Mouse (Mus musculus) neutrophil, adult 5-6 weeks (primary cell): ENCODE results near the gene Map4k3. TPM values are rescaled to one million over a fixed set of nuclear protein-coding genes. Genes with fewer than 3 reads are reported as not detected.

Source experiments
- ATAC-seq: fragments of 151-379, 151-347 bp; 2 replicates; pipeline ENCODE4 v1.8.0; 2017; ENCODE audit warnings: mild to moderate bottlenecking, moderate TSS enrichment; ENCODE audit not compliant: insufficient number of reproducible peaks, poor library complexity, low FRiP score, severe bottlenecking; ENCODE audit errors: extremely low read depth
- total RNA-seq: library from RNA; stranded (forward); fragments of 200-1000 nt; gene quantifications from 2 replicates; pipeline ENCODE4 v1.2.3, GENCODE M21; 2017

Map4k3 gene
- total RNA-seq, 1 experiment from 2014 or later = 10.1 TPM

GRCm38 (mm10) chr17:80646843-80647242 lies 81.4 kb downstream of the Map4k3 start:
- ATAC-seq = no peak

GRCm38 (mm10) chr17:80646131-80646530 lies 82.2 kb downstream of the Map4k3 start:
- no peak for ATAC-seq

GRCm38 (mm10) chr17:80645694-80646034 lies 82.6 kb downstream of the Map4k3 start:
- no peak for ATAC-seq

- no peak for ATAC-seq
These were observed 83.1 kb downstream of the Map4k3 start for GRCm38 (mm10) chr17:80644983-80645693.

GRCm38 (mm10) chr17:80644567-80644966 lies 83.7 kb downstream of the Map4k3 start:
- ATAC-seq = no peak

GRCm38 (mm10) chr17:80638121-80638520 lies 90.2 kb downstream of the Map4k3 start:
- no peak for ATAC-seq

GRCm38 (mm10) chr17:80635794-80636193 lies 92.5 kb downstream of the Map4k3 start:
- ATAC-seq = no peak

- ATAC-seq = no peak
These were observed 95.4 kb downstream of the Map4k3 start for GRCm38 (mm10) chr17:80632846-80633245.

- no peak for ATAC-seq
These were observed 95.9 kb downstream of the Map4k3 start for GRCm38 (mm10) chr17:80632354-80632753.

GRCm38 (mm10) chr17:80631028-80631427 lies 97.3 kb downstream of the Map4k3 start:
- ATAC-seq = no peak

- no peak for ATAC-seq
These were observed 103.3 kb downstream of the Map4k3 start for GRCm38 (mm10) chr17:80624979-80625378.

GRCm38 (mm10) chr17:80621691-80622090 lies 106.6 kb downstream of the Map4k3 start:
- ATAC-seq = no peak

GRCm38 (mm10) chr17:80620786-80621423 lies 107.4 kb downstream of the Map4k3 start:
- ATAC-seq = peak; percentile 64; the same call in 1 of the 2 replicates

GRCm38 (mm10) chr17:80619556-80619955 lies 108.7 kb downstream of the Map4k3 start:
- no peak for ATAC-seq

- no peak for ATAC-seq
These were observed 109.4 kb downstream of the Map4k3 start for GRCm38 (mm10) chr17:80618890-80619289.

GRCm38 (mm10) chr17:80603806-80604205 lies 124.5 kb downstream of the Map4k3 start:
- no peak for ATAC-seq

GRCm38 (mm10) chr17:80603079-80603625 lies 125.1 kb downstream of the Map4k3 start:
- ATAC-seq = no peak

GRCm38 (mm10) chr17:80601371-80601770 lies 126.9 kb downstream of the Map4k3 start:
- no peak for ATAC-seq

GRCm38 (mm10) chr17:80583051-80583450 lies 145.2 kb downstream of the Map4k3 start:
- no peak for ATAC-seq

GRCm38 (mm10) chr17:80579901-80580300 lies 148.4 kb downstream of the Map4k3 start:
- no peak for ATAC-seq
